Mouse (Mus musculus): ENCODE measurements around the gene Med20.

DNA sequence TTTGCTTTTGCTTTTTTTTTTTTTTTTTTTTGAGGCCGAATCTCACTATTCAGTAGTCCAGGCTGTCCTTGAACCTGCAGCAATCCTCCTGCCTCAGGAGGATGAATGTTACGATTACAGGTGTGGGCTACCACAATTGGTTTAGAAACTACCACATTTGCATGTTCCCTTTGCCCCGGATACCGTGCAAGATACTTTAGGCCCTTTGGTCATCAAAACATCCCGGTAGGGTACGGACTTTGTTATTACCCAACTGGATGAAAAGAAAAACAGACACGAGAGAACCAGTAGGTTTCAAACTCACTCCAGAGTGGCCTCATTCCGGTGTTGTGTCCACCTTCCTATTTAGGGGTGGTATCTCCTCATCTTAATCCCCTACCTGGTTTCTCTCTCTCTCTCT lies 22.9 kb upstream of the Med20 start:
- TF ChIP-seq POLR2A (IDR thresholded peaks at IDR 0.05; ENCODE audit: low read depth, low read length) (no peak), CTCF (conservative IDR thresholded peaks at IDR 0.05; ENCODE audit: insufficient read depth, insufficient read length, low read depth, low read length) (no peak)
